Mouse (Mus musculus): ENCODE measurements around the gene Aldh3b3.

- TF ChIP-seq CTCF (IDR thresholded peaks at IDR 0.05): no peak
- TF ChIP-seq EP300 (IDR thresholded peaks at IDR 0.05): no peak
Measured at GRCm38 (mm10) chr19:4011086-4011485, 52.6 kb downstream of the Aldh3b3 start.
